ENCODE assay signal across 25 mouse cellular contexts in the genomic region with DNA sequence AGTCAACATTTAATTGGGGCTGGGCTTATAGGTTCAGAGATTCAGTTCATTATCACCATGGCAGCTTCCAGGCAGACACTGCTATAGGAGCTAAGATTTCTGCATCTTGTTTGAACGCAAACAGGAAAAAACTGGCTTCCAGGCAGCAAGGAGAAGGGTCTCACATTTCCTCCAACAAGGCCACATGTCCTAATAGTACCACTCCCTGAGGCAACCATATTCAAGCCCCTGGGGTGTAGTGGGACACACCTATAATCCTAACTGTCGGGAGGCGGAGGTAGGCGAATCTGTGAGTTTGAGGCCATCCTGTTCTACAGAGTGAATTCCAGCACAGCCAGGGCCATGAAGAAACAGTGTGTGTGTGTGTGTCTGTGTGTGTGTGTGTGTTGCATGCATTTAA. TPM values are rescaled to one million over a fixed set of nuclear protein-coding genes. Genes with fewer than 3 reads are reported as not detected.
"Had no signal": no experiment of that assay in that cellular context is flagged by ENCODE, and none has a peak within 500 bp of the region (broad histone marks: within the 10 kb centered on the region; RNA-seq: fewer than 3 reads in every experiment).

No protein-coding gene starts in this region.

- H3K27ac ChIP-seq: lung, embryonic 15.5 days; macrophage; midbrain, embryonic 13.5 days; midbrain, embryonic 15.5 days; neural tube, embryonic 12.5 days; stomach, embryonic 15.5 days; stomach, postnatal 0 days had no signal

- H3K4me1 ChIP-seq: lung, embryonic 15.5 days; midbrain, embryonic 13.5 days; midbrain, embryonic 15.5 days; neural tube, embryonic 12.5 days had no signal

- DNase-seq: lung, adult 2 months; lung, postnatal 14 days; lung, postnatal 36 days; right cerebral cortex, postnatal 25 days; right cerebral cortex, postnatal 4 days; spleen, adult 18-20 months; thymus, adult 2 months; thymus, postnatal 25 days; thymus, postnatal 4 days had no signal

- H3K9ac ChIP-seq: lung, embryonic 15.5 days; midbrain, embryonic 13.5 days; midbrain, embryonic 15.5 days; neural tube, embryonic 12.5 days; stomach, embryonic 15.5 days had no signal

- H3K9me3 ChIP-seq: lung, embryonic 15.5 days; megakaryocyte, embryonic 14.5 days; midbrain, embryonic 13.5 days; midbrain, embryonic 15.5 days; neural tube, embryonic 12.5 days; stomach, embryonic 15.5 days had no signal

- H3K36me3 ChIP-seq: lung, embryonic 15.5 days; midbrain, embryonic 13.5 days; midbrain, embryonic 15.5 days; neural tube, embryonic 12.5 days; stomach, embryonic 15.5 days had no signal

- H3K4me3 ChIP-seq: lung, embryonic 15.5 days; megakaryocyte, embryonic 14.5 days; midbrain, embryonic 13.5 days; midbrain, embryonic 15.5 days; neural tube, embryonic 12.5 days; stomach, embryonic 15.5 days had no signal

- H3K27me3 ChIP-seq: lung, embryonic 15.5 days; midbrain, embryonic 15.5 days; neural tube, embryonic 12.5 days; stomach, embryonic 15.5 days had no signal

RNA-seq across cellular contexts. Expression of gene Fgf21, which starts 20.1 kb away (rescaled TPM):
- total RNA-seq: megakaryocyte progenitor cell, adult 5-6 weeks; midbrain, postnatal 0 days; monocyte, adult 5-6 weeks; neutrophil, adult 5-6 weeks had no signal
- polyA plus RNA-seq: lung, adult 2 months; lung, postnatal 0 days; macrophage; midbrain, embryonic 11.5 days; midbrain, embryonic 15.5 days; midbrain, postnatal 0 days; neural tube, embryonic 12.5 days; neural tube, embryonic 14.5 days; urinary bladder, adult 2 months had no signal

RNA-seq across cellular contexts. Expression of gene Fut1, which starts 21.9 kb away (rescaled TPM):
- total RNA-seq: megakaryocyte progenitor cell, adult 5-6 weeks; midbrain, postnatal 0 days; monocyte, adult 5-6 weeks; neutrophil, adult 5-6 weeks had no signal
- polyA plus RNA-seq: macrophage; midbrain, embryonic 11.5 days; midbrain, embryonic 13.5 days; midbrain, embryonic 15.5 days; midbrain, postnatal 0 days; neural tube, embryonic 12.5 days; neural tube, embryonic 14.5 days; urinary bladder, adult 2 months had no signal

RNA-seq across cellular contexts. Expression of gene Izumo1, which starts 26.4 kb away (rescaled TPM):
- total RNA-seq: monocyte, adult 5-6 weeks; neutrophil, adult 5-6 weeks had no signal
- polyA plus RNA-seq: macrophage; midbrain, embryonic 15.5 days; midbrain, postnatal 0 days; neural tube, embryonic 12.5 days; neural tube, embryonic 14.5 days had no signal
